In the genomic region with DNA sequence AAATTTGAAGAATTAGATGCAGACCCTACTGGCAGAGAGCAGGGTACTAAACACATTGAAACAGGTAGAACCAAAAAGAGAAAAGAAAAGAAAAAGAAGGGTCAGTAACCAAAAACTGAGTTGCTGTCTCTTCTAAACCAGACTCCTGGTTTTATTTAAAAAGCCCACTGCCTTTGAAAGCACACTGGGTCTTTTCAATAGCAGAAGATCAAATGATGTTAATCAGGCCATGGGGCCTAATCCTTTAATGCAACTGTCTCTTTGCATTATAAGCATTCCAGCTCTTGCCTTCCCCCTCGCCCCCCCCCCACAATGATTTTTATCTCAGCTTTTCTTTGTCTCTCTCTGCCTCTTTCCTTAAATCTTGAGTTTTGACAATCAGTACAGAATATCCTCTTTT, we compare ENCODE assay signal across 25 mouse cellular contexts.
"Had no signal": no experiment of that assay in that cellular context is flagged by ENCODE, and none has a peak within 500 bp of the region (broad histone marks: within the 10 kb centered on the region; RNA-seq: fewer than 3 reads in every experiment).

No protein-coding gene starts in this region.

- H3K4me1 ChIP-seq: heart, embryonic 10.5 days; hindbrain, embryonic 13.5 days; hindbrain, embryonic 15.5 days; kidney, embryonic 15.5 days had no signal

- H3K9me3 ChIP-seq: heart, embryonic 10.5 days; heart, embryonic 12.5 days; hindbrain, embryonic 13.5 days; hindbrain, embryonic 15.5 days; kidney, embryonic 15.5 days; limb, embryonic 10.5 days; limb, embryonic 12.5 days had no signal

- H3K27ac ChIP-seq: gastrocnemius, adult 2 months; heart, embryonic 10.5 days; hindbrain, embryonic 13.5 days; hindbrain, embryonic 15.5 days; hindbrain, postnatal 0 days; kidney, embryonic 15.5 days; kidney, postnatal 0 days; layer of hippocampus, adult 2 months; left cerebral cortex, adult 2 months; limb, embryonic 10.5 days; limb, embryonic 12.5 days had no signal

- H3K36me3 ChIP-seq: heart, embryonic 10.5 days; heart, embryonic 12.5 days; hindbrain, embryonic 13.5 days; hindbrain, embryonic 15.5 days; kidney, embryonic 15.5 days; limb, embryonic 10.5 days; limb, embryonic 12.5 days had no signal

- H3K27me3 ChIP-seq: heart, embryonic 12.5 days; hindbrain, embryonic 13.5 days; hindbrain, embryonic 15.5 days; kidney, embryonic 15.5 days; limb, embryonic 12.5 days had no signal

- ATAC-seq: intestine, embryonic 16.5 days had no signal

- H3K9ac ChIP-seq: heart, embryonic 12.5 days; hindbrain, embryonic 13.5 days; hindbrain, embryonic 15.5 days; kidney, embryonic 15.5 days; limb, embryonic 12.5 days had no signal

- DNase-seq: gastrocnemius, adult 2 months; gastrocnemius, postnatal 10 days; gastrocnemius, postnatal 25 days; heart, adult 18-20 months; heart, postnatal 10 days; heart, postnatal 36 days; kidney, adult 11 months; kidney, adult 2 months; kidney, adult 9 months; kidney, postnatal 14 days; kidney, postnatal 4 days; liver had no signal

- H3K4me3 ChIP-seq: gastrocnemius, adult 2 months; heart, embryonic 10.5 days; heart, embryonic 12.5 days; hindbrain, embryonic 13.5 days; hindbrain, embryonic 15.5 days; kidney, embryonic 15.5 days; layer of hippocampus, adult 2 months; left cerebral cortex, adult 2 months; limb, embryonic 10.5 days; limb, embryonic 12.5 days had no signal

- H3K4me2 ChIP-seq: heart, embryonic 12.5 days; hindbrain, embryonic 13.5 days; hindbrain, embryonic 15.5 days; kidney, embryonic 15.5 days; limb, embryonic 12.5 days; liver, embryonic 11.5 days had no signal
